Mouse (Mus musculus) heart, embryonic 11.5 days (tissue): ENCODE data around the gene Gm8677. TPM values are rescaled to one million over a fixed set of nuclear protein-coding genes. Genes with fewer than 3 reads are reported as not detected.
"Not testable (repeated sequence)": the region's sequence is repeated elsewhere in the genome, so short reads cannot be mapped to it uniquely, and the experiment has no call there.

Experiments
- ATAC-seq: fragments of 200-750 bp; cut with Nextera tagmentation; replicated peaks from 2 replicates; pipeline ENCODE4 v1.8.0; 2017; ENCODE audit warnings: moderate library complexity; ENCODE audit not compliant: insufficient number of reproducible peaks, low FRiP score, low TSS enrichment
- H3K27ac ChIP-seq: fragments of 300-500 bp; sonication (generic); 2 replicates; pipeline ENCODE4 v1.5.1; 2014; ENCODE audit warnings: mild to moderate bottlenecking, low read depth, low read length
- H3K27me3 ChIP-seq: fragments of 300-500 bp; sonication (generic); 2 replicates; pipeline ENCODE4 v1.6.1; 2014; ENCODE audit warnings: mild to moderate bottlenecking, low read length, mixed read lengths; ENCODE audit not compliant: control insufficient read depth, insufficient read depth
- H3K36me3 ChIP-seq: fragments of 300-500 bp; sonication (generic); 2 replicates; pipeline ENCODE4 v1.6.1; 2014; ENCODE audit warnings: mild to moderate bottlenecking, low read length, moderate library complexity, mixed read lengths; ENCODE audit not compliant: control insufficient read depth, insufficient read depth
- H3K4me1 ChIP-seq: fragments of 300-500 bp; sonication (generic); 2 replicates; pipeline ENCODE4 v1.6.1; 2014; ENCODE audit warnings: low read length; ENCODE audit not compliant: control insufficient read depth, insufficient read depth
- H3K4me2 ChIP-seq: fragments of 300-500 bp; sonication (generic); 2 replicates; pipeline ENCODE4 v1.6.1; 2014; ENCODE audit warnings: mild to moderate bottlenecking, moderate library complexity
- H3K4me3 ChIP-seq: fragments of 300-500 bp; sonication (generic); 2 replicates; pipeline ENCODE4 v1.5.1; 2014; ENCODE audit warnings: low read depth, low read length
- H3K9ac ChIP-seq: fragments of 300-500 bp; sonication (generic); 2 replicates; pipeline ENCODE4 v1.6.1; 2014; ENCODE audit warnings: mild to moderate bottlenecking, low read depth, low read length, moderate library complexity
- H3K9me3 ChIP-seq: fragments of 300-500 bp; sonication (generic); replicated peaks from 2 replicates; pipeline ENCODE4 v1.6.1; 2016; ENCODE audit warnings: low read length; ENCODE audit not compliant: control insufficient read depth
- WGBS: fragments of 180-500 bp; shearing (Covaris S2); extraction: QIAGEN DNeasy Blood & Tissue Kit; methylation state at CpG from one replicate; pipeline ENCODE4 v1.1.7; 2014; ENCODE audit not compliant: insufficient replicate concordance; 5-methylcytosine and 5-hydroxymethylcytosine counted together
- polyA plus RNA-seq: library from polyadenylated mRNA; unstranded; fragments of >200 nt; fragmentation: Nextera tagmentation; extraction: Ambion mirVana; gene quantifications from 2 replicates; pipeline ENCODE4 v1.2.1, GENCODE M21; 2014

Gm8677 gene
- not detected in 2 replicates for polyA plus RNA-seq

DNA sequence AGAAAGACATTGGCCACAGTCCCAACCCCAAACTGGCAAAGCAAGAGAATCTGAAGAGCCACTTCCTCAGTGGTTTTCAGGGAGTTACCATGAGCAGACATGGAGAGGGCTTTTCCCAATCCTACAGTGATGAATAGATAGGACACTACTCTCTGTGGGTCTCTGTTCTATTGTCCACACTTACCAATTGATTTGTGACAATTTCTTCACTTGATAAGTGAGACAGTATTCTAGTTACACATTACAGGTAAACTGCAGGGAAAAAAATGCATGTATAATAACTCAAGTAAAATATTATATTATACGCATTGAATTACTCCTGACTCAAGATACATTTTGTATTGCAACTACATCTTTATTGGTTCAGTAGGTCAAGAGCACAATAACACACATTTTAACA lies at the start of gene Gm8677:
TSS of gene Gm8677 (minus strand) at position 101 of the 400 bp plus-strand sequence.
- H3K9ac ChIP-seq, H3K36me3 ChIP-seq, H3K4me3 ChIP-seq, H3K27me3 ChIP-seq, H3K27ac ChIP-seq, ATAC-seq, H3K9me3 ChIP-seq, H3K4me2 ChIP-seq, H3K4me1 ChIP-seq: not testable (repeated sequence)
- WGBS, result no CpG with 5 or more reads among the region's 1 CpGs

DNA sequence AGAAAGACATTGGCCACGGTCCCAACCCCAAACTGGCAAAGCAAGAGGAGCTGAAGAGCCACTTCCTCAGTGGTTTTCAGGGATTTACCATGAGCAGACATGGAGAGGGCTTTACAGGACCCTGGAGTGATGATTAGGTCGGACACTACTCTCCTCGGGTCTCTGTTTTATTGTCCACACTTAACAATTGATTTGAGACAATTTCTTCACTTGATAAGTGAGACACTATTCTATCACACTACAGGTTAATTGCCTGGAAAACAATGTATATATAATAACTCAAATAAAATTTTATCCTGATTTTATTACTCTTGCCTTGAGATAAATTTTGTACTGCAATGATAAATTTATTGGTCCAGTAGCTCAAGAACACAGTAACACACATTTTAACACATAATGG lies 30.6 kb upstream of the Gm8677 start, which contains the start of gene Gm4201:
TSS of gene Gm4201 (minus strand) at position 101 of the 400 bp plus-strand sequence.
- not testable (repeated sequence) for H3K27me3 ChIP-seq, H3K4me3 ChIP-seq, H3K4me2 ChIP-seq, H3K36me3 ChIP-seq, ATAC-seq, H3K27ac ChIP-seq, H3K4me1 ChIP-seq, H3K9me3 ChIP-seq, H3K9ac ChIP-seq
- WGBS, result no CpG with 5 or more reads among the region's 3 CpGs

DNA sequence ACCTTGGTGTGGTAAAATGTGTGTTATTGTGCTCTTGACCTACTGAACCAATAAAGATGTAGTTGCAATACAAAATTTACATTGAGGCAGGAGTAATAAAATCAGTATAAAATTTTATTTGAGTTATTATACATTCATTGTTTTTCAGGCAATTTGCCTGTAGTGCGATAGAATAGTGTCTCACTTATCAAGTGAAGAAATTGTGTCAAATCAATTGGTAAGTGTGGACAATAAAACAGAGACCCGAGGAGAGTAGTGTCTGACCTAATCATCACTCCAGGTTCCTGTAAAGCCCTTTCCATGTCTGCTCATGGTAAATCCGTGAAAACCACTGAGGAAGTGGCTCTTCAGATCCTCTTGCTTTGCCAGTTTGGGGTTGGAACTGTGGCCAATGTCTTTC lies 12.0 kb downstream of the Gm8677 start, which contains the start of gene Vmn1r152:
TSS of gene Vmn1r152 (plus strand) at position 301 of the 400 bp plus-strand sequence.
- ATAC-seq, H3K9ac ChIP-seq, H3K36me3 ChIP-seq, H3K4me3 ChIP-seq, H3K27me3 ChIP-seq, H3K4me2 ChIP-seq, H3K27ac ChIP-seq, H3K9me3 ChIP-seq, H3K4me1 ChIP-seq: not testable (repeated sequence)
- WGBS, result no CpG with 5 or more reads among the region's 3 CpGs

DNA sequence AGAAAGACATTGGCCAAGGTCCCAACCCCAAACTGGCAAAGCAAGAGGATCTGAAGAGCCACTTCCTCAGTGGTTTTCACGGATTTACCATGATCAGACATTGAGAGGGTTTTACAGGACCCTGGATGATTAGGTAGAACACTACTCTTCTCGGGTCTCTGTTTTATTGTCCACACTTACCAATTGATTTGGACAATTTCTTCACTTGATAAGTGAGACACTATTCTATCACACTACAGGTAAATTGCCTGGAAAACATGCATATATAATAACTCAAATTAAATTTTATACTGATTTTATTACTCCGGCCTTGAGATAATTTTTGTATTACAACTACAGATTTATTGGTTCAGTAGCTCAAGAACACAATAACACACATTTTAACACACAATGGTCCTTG lies 35.1 kb downstream of the Gm8677 start, which contains the start of gene Vmn1r151:
TSS of gene Vmn1r151 (minus strand) at position 101 of the 400 bp plus-strand sequence.
- H3K9me3 ChIP-seq, H3K27ac ChIP-seq, H3K4me2 ChIP-seq, H3K9ac ChIP-seq, ATAC-seq, H3K4me3 ChIP-seq, H3K27me3 ChIP-seq, H3K4me1 ChIP-seq, H3K36me3 ChIP-seq: not testable (repeated sequence)
- WGBS, result 48% methylated on average over 1 of the region's 3 CpGs

Other genes starting within 250 kb of the Gm8677 start
- not detected in 2 replicates for gene Gm4187, start 205.2 kb downstream of the Gm8677 start, polyA plus RNA-seq
- gene Gm8660, start 163.8 kb downstream of the Gm8677 start, polyA plus RNA-seq, result not detected in 2 replicates
- not detected in 2 replicates for gene Vmn1r148, start 121.3 kb downstream of the Gm8677 start, polyA plus RNA-seq
- gene Vmn1r149, start 96.7 kb downstream of the Gm8677 start, polyA plus RNA-seq, result not detected in 2 replicates
- not detected in 2 replicates for gene Gm10665, start 70.8 kb downstream of the Gm8677 start, polyA plus RNA-seq
- gene Vmn1r151, start 35.2 kb downstream of the Gm8677 start, polyA plus RNA-seq, result not detected in 2 replicates
- not detected in 2 replicates for gene Vmn1r152, start 11.9 kb downstream of the Gm8677 start, polyA plus RNA-seq
- not detected in 2 replicates for gene Gm4201, start 30.5 kb upstream of the Gm8677 start, polyA plus RNA-seq
- gene Gm4565, start 53.2 kb upstream of the Gm8677 start, polyA plus RNA-seq, result not detected in 2 replicates
- not detected in 2 replicates for gene Vmn1r155, start 123.1 kb upstream of the Gm8677 start, polyA plus RNA-seq
- gene Gm8693, start 157.4 kb upstream of the Gm8677 start, polyA plus RNA-seq, result not detected in 2 replicates
- gene Gm4567, start 184.8 kb upstream of the Gm8677 start, polyA plus RNA-seq, result not detected in 2 replicates
- gene Vmn1r157, start 226.8 kb upstream of the Gm8677 start, polyA plus RNA-seq, result not detected in 2 replicates